Mouse (Mus musculus) cerebellum, adult 2 months (tissue): ENCODE measurements around the gene Gdpd3.
A peak's percentile ranks its signal among the peaks of the same experiment; 100 is the strongest.

Experiments used
- CTCF ChIP-seq: fragments of 200-500 bp; IDR thresholded peaks from 2 replicates; pipeline ENCODE4 v1.5.1; 2011; ENCODE audit warnings: low read depth, mild to moderate bottlenecking, control low read depth, low read length, moderate library complexity, borderline replicate concordance; ENCODE audit not compliant: insufficient read depth
- POLR2A ChIP-seq: fragments of 200-500 bp; IDR thresholded peaks from 2 replicates; pipeline ENCODE4 v1.6.1; 2011; ENCODE audit warnings: low read length, control low read depth, borderline replicate concordance; ENCODE audit not compliant: insufficient read depth

GRCm38 (mm10) chr7:126799050-126799467, 32.9 kb downstream of the Gdpd3 start:
- TF ChIP-seq CTCF = no peak
- peak; percentile 98 for TF ChIP-seq POLR2A
